Mouse (Mus musculus) CD4-positive helper T cell, adult 2 months (primary cell): ENCODE results near the gene Olfr1328.
"Not testable (repeated sequence)": the region's sequence is repeated elsewhere in the genome, so short reads cannot be mapped to it uniquely, and the experiment has no call there.

ENCODE experiments used
- DNase-seq: peaks from one replicate; pipeline ENCODE4 v3.0.0-alpha.2; 2012; ENCODE audit warnings: low read depth, missing footprints, low spot score

Gene Olfr1328

DNA sequence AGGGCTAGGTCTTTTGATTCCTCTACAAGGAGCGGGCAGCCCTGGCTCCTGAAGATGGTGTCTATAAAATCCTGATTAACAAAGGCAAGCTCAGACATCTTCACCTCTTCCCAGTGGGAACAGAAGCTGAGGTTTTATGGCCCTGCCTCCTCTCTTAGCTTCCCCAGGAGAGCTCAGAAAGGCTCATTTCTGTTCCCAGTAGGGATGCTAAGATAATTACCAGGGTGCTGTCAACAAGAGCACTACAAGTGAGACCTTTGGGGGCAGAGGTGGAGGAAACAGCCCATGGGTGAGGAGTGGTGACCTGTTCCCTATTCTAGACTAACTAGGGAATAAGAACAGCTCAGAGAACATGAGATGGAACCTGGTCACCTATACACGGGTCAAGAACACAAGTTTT, at the start of gene Olfr1328:
Olfr1328 (minus strand) TSS at position 101 of the 400 bp plus-strand sequence.
- DNase-seq: no peak

DNA sequence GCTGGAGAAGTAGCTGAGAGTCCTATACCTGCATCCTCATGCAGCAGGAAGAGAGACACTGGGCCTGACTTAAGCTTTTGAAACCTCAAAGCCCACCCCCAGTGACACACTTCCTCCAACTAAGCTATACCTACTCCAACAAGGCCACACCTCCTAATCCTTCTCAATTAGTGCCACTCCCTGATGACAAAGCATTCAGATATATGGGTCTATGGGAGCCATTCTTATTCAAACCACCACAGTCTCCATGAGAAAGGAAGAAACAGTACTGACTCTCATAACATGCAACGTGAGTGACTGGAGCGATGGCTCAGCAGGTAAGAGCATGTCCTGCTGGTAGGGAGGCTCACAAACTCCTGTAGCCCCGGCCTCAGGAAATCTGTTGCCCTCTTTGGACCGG, 46.9 kb upstream of the Olfr1328 start:
- no peak for DNase-seq

DNA sequence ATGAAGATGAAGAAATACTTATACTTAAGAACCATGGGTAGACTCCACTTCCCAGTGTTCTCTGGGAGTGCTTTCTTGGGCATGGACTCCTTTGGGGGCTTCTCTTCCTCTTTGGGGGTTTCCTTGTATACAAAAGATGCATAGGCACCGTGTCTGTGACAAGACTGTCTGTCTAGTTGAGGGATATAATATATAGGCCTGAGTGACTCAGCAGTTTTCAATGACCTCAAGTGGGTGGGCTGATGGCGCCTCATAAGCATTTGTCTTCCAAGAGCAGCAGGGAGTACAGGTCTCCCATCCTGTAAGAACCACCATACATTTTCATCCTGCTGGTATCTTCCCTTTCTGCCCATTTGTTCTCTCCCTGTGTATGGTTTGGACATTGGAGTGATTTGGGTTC, 34.9 kb upstream of the Olfr1328 start:
- DNase-seq: no peak

DNA sequence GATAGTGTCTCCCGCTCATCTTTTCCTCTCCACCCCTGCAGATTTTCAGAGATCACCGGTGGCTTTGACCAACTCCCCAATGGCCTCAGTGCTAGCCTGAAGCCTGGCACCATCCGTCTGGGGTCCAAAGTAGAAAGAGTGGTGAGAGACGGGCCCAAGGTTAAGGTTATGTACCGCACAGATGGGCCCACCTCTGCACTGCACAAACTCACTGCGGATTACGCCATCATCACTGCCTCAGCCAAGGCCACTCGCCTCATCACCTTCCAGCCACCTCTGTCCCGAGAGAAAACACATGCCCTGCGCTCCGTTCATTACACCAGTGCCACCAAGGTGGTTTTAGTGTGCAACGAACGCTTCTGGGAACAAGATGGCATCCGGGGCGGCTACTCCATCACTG, 29.3 kb upstream of the Olfr1328 start:
- no peak for DNase-seq

DNA sequence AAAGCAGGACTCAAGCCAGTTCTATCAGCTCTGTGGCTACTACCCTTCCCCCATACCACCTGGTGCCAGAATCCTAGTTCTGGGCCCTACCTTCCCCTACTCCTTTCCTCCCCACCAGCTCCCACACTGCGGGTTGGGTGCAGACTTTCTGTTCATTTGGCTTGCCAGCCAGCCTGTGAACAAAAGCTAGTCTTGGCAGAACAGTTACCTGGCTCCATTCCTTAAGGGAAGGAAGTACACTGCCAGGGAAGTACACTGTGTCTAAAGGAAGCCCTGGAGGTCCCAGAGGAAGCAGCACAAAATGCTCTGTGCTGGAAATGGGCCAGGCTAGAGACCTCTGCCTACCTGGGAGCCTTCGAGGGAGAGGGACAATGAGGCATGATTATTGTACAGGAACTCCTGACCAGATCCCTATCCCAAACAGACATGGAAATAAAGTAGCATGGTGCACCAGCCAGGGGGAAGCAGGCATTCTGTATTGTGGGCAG, 22.8 kb upstream of the Olfr1328 start, which contains the start of gene Lao1:
Lao1 (plus strand) TSS at position 438 of the 488 bp plus-strand sequence.
- no peak for DNase-seq

DNA sequence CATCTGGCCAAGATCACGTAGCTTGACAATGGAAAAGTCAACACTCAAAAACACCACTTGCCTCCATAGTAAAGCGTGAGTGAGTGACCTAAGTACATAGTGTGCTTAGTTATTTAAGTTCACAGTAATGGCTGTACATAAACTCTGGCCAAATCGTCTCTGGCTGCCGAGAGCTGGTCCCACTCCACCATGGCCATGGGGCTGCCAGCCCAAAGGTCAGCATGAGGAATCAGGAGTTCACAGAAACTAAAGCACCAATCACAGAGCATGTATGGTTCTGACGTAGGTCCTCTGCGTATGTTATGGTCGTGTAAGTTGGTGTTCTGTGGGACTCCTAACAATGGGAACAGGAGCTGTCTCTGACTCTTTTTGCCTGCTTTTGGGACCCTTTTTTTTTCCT, 20.4 kb upstream of the Olfr1328 start:
- no peak for DNase-seq

DNA sequence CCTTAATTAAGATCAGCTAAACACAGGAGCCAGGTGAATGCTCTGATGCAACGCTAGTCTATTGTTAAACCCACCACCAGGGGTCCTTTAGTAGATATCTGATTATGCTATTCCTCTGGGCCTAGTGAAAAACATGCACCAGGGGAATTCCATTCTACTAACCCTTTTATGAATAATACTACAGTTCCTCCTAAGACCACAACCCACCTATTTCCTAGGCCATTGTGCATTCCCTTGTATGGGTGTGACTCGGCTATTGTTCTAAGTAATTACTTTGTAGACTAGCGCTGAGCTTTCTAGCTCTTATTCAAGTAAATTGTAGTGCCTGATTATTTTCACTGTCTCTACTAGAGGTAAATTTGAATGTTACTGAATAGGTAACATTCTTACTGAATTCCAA, 7.1 kb downstream of the Olfr1328 start:
- DNase-seq: not testable (repeated sequence)

DNA sequence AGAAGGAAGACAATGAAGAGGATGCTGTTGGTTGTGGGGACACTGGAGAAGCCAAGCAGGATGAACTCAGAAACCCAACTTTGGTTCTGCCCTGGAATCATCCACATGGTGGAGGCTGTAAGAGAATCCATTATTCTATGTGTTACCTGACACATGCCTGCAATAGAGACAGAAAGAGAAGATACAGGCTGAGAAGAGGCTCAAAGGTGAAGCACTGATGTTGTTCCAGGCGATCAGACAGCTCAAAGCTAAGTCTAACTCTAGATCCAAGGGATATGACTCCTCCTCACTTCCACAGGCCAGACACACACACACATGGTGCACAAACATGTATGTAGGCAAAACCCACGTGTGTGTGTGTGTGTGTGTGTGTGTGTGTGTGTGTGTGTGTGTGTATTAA, 21.0 kb downstream of the Olfr1328 start, which contains the start of gene Olfr1329:
Olfr1329 (minus strand) TSS at position 101 of the 400 bp plus-strand sequence.
- not testable (repeated sequence) for DNase-seq

DNA sequence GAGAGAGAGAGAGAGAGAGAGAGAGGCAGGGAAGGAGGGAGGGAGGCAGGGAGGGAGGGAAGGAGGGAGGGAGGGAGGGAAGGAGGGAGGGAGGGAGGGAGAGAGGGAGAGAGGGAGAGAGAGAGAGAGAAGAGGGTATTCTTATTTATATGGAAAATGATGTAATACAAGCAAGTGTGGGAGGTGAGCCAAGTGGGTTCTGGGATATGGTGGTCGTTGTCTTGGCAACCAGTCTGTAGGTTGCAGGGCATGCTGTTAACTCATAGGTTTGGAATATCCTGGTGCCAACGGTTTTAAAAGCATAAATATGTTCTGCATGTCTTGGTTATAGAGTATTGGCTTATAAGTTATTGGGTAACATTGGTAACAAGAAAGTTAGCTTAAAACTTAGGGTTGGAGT, 36.4 kb downstream of the Olfr1328 start:
- DNase-seq: no peak

DNA sequence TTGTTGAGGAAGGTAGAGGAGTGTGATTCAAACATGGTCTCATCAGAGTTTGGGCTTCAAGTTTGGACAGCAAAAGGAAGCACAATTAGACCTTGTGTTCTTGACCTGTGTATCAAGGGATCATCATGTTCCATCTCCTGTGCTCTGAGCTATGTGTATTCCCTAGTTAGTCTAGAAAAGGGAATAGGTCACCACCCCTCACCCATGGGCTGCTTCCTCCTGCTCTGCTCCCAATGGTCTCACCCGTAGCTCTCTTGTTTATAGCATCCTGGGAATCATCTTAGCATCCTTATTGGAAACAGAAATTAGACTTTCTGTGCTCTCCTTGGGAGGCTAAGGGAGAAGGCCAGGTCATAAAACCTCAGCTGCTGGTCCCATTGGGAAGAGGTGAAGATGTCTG, 50.1 kb downstream of the Olfr1328 start, which contains the start of gene Olfr1330:
Olfr1330 (plus strand) TSS at position 301 of the 400 bp plus-strand sequence.
- no peak for DNase-seq
